Mouse (Mus musculus): ENCODE results near the gene Tmem206.
A peak's percentile ranks its signal among the peaks of the same experiment; 100 is the strongest.

The Tmem206 gene

DNA sequence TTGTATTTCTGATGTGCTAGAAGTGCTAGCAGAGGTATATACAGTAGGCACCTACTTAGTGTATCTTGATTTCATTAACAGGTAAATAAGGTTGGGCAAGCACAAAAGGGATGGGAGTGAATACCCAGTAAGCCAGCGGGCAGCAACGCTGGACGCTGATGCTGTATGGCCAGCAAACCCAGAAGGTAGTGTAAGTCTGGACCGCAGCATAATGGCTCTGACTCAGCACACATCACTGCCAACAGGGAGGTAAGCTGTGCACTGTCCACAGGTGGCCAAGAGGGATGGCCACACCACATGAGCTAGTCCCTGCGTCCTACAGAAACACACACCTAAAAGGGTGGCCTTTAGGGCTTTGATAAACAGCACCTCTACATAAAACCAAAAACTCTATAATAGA lies 24.6 kb downstream of the Tmem206 start:
- no peak for DNase-seq (ENCODE audit: low spot score in 2 of 2)

- DNase-seq (ENCODE audit: low spot score in 2 of 2) = peak in 1 of 2 experiments; percentile 35
Measured at GRCm38 (mm10) chr1:191352786-191353488, 27.2 kb downstream of the Tmem206 start.

DNA sequence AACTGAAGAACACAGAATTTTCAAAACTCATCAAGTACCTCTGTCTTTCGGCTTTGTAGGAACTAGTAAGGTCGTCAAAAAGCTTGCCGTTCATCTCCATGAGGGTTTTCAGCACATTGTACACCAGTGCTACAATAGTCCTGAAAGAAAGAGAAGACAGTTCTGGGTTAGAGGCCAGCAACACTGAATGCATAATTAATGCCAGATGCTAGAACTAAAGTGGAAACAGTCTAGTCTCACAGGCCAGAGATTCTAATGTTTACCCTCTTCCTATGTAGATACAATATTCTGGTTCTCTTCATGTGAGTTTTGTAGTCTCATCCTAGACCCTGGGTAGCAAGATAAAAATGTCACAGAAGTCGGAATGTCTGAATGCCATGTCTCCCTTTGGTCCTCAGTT lies 28.1 kb downstream of the Tmem206 start:
- no peak for DNase-seq (ENCODE audit: low spot score in 2 of 2)

- no peak for DNase-seq (ENCODE audit: low spot score in 2 of 2)
Measured at GRCm38 (mm10) chr1:191356936-191357335, 31.2 kb downstream of the Tmem206 start.

DNA sequence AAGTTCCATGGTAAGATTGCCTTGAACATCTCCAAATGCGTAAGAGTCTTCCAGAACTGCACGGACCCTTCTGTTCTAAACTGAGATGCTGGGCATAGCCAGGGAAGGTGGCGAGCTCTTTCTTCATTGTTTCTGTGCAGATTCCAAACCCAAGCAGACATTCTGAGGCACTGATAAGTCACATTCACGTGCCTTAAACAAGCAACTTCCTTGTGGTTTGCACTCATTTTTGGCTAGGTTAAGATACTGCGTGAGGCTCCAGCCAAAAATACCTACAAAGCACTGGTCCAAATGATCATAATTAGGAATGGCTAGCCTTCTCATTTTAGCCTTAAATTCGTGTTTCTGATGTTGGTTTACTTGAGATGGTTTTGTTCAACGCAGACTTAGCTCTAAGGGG lies 33.8 kb downstream of the Tmem206 start:
- DNase-seq (ENCODE audit: low spot score in 2 of 2) = no peak

DNA sequence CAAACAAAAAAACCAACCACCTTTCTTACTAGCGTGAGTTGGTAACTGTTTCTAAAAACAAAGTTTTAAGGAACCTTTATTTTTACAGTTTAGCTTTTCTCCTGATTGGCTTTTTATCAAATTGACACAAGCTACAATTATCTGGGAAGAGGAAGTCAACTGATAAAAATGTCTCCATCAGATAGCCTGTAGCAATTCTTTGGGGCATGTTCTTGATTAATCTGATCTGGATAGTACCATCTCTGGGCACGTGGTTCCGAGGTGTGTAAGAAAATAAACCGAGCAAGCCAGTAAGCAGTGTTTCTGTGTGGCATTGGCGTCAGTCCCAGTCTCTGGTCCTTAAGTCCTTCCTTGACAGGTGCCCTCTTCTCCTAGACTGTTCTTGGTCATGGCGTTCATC lies 36.7 kb downstream of the Tmem206 start:
- no peak for DNase-seq (ENCODE audit: low spot score in 2 of 2)

DNA sequence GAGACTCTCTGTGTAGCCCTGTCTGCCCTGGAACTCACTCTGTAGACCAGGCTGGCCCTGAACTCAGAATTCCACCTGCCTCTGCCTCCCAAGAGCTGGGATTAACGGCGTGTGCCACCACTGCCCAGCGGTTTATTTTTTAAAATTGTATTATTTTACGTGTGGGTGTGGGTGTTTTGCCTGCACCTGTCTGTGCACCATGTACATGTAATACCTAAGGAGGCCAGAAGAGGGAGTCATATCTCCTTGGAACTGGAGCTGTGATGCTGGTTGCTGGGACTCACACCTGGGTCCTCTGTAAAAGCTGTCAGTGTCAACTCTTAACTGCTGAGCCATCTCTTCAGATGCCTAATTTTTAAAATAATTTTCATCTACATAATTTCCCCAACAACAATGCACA lies 38.8 kb downstream of the Tmem206 start:
- DNase-seq (ENCODE audit: low spot score in 2 of 2) = no peak

- DNase-seq (ENCODE audit: low spot score in 2 of 2) = no peak
Measured at GRCm38 (mm10) chr1:191368193-191368592, 42.5 kb downstream of the Tmem206 start.

DNA sequence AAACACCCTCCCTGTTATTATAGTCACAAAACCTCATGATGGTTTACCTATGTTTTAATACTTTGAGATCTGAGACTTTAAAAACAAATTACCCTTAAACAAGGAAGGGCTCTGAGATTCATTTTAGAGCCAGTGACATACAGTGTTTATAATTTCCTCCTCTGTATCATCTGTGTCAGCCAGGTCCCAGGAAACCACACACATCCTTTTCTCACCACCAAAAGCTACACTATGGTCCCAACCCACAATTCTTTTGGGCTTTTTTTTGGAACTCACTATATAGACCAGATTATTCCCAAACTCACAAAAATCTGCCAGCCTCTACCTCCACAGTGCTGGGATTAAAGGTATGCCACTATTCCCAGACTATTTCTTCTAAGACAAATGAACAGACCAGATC lies 43.4 kb downstream of the Tmem206 start:
- no peak for DNase-seq (ENCODE audit: low spot score in 2 of 2)

DNA sequence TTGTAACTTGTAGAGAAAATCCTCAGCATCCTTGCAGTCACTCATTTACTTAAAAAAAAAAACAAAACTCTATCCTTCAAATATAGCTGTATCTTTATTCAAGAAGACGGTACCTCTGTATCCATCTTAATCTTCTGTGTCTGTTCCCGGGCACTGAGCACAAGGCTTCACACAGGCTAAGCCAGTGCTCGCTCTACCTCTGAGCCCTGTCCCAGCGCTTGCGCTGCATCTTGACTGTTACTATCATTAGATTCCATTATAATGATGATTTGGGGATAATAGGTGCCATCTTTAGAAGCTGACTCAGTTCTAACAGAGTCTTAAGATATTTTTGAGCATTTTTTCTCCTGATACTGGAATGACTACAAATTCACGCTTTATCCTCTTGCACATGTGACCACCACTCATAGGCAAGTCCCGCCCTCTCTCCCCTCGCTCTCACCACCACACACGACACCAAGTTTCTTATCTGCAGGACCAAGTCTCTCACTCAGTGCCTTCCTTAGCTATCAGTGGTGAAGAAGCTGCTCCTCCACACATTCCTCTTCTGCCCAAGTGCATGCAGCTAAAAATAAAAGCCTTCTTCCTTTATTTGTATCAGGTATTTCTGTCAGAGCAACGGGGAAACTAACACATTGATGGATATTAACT lies 49.4 kb downstream of the Tmem206 start:
- no peak for DNase-seq (ENCODE audit: low spot score in 2 of 2)

GRCm38 (mm10) chr1:191375644-191375998 lies 49.9 kb downstream of the Tmem206 start:
- no peak for DNase-seq (ENCODE audit: low spot score in 2 of 2)

- DNase-seq (ENCODE audit: low spot score in 2 of 2) = no peak
Measured at GRCm38 (mm10) chr1:191378080-191378479, 52.4 kb downstream of the Tmem206 start.

GRCm38 (mm10) chr1:191380843-191381242 lies 55.1 kb downstream of the Tmem206 start:
- no peak for DNase-seq (ENCODE audit: low spot score in 2 of 2)

GRCm38 (mm10) chr1:191381955-191382736 lies 56.4 kb downstream of the Tmem206 start:
- DNase-seq (ENCODE audit: low spot score in 2 of 2) = no peak

DNA sequence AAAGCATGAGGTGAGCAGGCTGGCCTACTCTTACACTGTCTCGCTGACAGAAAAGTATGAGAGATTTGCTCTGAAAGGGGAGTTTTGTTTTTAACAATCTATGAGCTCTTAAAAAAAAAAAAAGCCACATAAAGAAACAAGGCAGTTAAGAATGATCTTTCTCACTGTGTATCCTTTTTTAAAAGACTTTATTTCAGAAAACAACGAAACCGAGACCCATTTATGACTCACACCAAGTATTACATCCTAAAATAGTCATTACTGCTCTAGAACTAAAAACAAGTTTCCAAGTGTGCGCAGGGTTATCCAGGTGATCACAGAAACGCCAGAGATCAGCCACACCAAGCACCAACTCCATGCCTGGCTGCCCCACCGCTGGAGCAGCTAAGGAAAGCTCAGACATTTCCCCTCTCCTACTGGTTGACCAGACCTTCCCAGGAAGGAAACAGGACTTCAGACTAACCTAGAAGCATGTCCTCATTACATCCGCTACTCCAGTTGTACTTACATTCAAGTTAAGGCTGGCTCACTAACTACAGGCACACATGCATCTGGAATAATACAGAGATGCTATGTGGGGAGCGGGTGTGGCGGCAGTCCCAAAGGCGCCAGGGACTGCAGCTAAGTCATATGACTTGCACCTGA lies 59.2 kb downstream of the Tmem206 start:
- DNase-seq (ENCODE audit: low spot score in 2 of 2) = no peak

DNA sequence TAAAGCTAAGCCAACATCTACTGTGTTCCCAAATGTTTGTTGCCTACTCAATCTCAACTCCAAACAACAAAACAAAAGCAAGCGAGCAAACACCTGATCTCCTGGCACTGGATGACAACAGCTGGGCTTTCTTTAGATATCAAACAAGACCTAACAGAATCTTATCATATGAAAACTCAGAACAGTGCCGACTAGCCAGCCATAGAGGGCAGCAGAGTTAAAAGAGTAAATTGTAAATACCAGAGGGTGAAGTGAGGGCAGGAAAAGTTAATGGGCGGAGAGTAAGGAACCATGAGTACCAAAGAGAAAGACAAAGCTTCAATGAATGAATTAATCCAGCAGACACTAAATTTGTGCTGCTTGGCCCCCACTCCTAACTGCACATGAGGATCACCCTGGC lies 65.6 kb downstream of the Tmem206 start:
- DNase-seq (ENCODE audit: low spot score in 2 of 2) = peak in 1 of 2 experiments; percentile 35

DNA sequence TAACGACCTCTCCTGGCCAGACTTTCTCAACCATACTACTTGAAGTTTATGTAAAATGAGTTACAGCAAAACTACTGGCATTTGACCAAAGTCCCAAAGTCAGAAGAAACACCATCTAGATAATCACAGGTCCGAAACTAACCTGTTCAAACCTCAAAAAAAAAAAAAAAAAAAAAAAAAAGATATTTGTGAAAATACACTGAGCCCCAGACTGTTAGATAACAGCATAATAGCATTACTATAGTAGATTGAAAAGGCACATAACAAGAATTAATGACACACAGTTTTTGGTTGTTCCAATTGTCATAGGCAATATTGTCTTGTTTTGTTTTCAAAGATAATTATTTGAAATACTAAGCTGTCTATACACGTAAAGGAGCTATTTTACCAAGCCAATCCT lies 67.8 kb downstream of the Tmem206 start:
- DNase-seq (ENCODE audit: low spot score in 2 of 2) = no peak

GRCm38 (mm10) chr1:191394126-191394525 lies 68.4 kb downstream of the Tmem206 start:
- no peak for DNase-seq (ENCODE audit: low spot score in 2 of 2)

- DNase-seq (ENCODE audit: low spot score in 2 of 2) = no peak
Measured at GRCm38 (mm10) chr1:191395200-191395599, 69.5 kb downstream of the Tmem206 start.

- DNase-seq (ENCODE audit: low spot score in 2 of 2) = peak in 1 of 2 experiments; percentile 36
Measured at GRCm38 (mm10) chr1:191395871-191396433, 70.2 kb downstream of the Tmem206 start.

GRCm38 (mm10) chr1:191396446-191396845 lies 70.7 kb downstream of the Tmem206 start:
- no peak for DNase-seq (ENCODE audit: low spot score in 2 of 2)

Measured in frontal cortex, postnatal 14 days (tissue).